Mouse (Mus musculus) embryonic stem cell, embryonic (primary cell): Measurements from ENCODE around the gene 1700012P22Rik.

Experiments used
- CTCF ChIA-PET, 4 experiments: fragments of 300-600 bp in 2 of 4; fragments of 350-600 bp in 2 of 4; sonication (Branson Sonifier 250); formaldehyde crosslinking; loops; one replicate each; lab custom pipeline; 2022; ENCODE audit warnings: inconsistent platforms in 2 of 4; lab: Charles Lee
- POLR2A ChIA-PET, 4 experiments: fragments of 300-600 bp in 2 of 4; fragments of 350-600 bp in 2 of 4; sonication (Branson Sonifier 250); formaldehyde crosslinking; loops; one replicate each; lab custom pipeline; 2022; ENCODE audit warnings: antibody characterized with exemption in 4 of 4, inconsistent platforms in 1 of 4; lab: Charles Lee

The 1700012P22Rik gene

GRCm38 (mm10) chr4:144438672-144439071 lies at the start of gene 1700012P22Rik:
Gene 1700012P22Rik, minus strand, starts transcription at chr4:144438772.
- POLR2A ChIA-PET = interaction anchor here in 1 of 4 experiments (0.6 kb wide), 1 partner anchor 468 kb away, joined by 6 read pairs; no protein-coding TSS in a partner anchor
- CTCF ChIA-PET = no interaction called here

DNA sequence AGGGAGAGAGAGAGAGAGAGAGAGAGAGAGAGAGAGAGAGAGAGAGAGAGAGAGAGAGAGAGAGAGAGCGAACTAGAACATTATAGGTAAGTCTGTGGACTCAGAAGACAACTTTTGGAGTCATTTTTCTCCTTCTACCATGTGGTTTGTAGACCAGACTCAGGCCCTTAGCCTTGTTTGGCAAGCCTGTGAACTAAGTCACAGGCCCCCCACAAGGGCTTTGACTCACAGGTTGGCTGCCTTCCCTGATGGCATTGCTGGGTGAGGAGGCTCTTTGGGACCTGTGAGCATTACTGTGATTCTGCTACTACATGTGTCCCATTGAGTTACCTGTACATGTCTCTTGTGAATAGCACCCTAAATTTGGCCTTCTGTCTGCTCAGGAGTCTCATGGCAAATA lies 29.5 kb upstream of the 1700012P22Rik start:
- POLR2A ChIA-PET = no interaction called here
- CTCF ChIA-PET = no interaction called here

DNA sequence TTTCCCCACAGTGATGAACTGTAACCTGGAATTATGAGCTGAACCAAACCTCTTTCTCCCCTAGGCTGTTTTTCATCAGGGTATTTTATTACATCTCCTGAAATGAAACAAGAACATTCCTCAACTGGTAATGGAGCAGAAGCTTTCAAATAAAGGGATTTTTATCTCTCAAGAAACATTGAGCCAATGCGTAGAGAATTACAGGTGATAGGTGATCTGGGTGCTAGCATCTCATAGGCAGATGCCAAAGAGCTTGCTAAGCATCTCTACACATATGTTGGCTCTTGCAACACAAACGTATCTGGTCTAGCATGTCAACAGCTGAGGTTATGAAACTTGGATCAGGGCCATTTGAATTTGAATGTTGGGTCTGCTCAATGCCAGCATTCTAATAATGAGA lies 26.6 kb upstream of the 1700012P22Rik start:
- POLR2A ChIA-PET = no interaction called here
- CTCF ChIA-PET = interaction anchor here in 1 of 4 experiments (1.1 kb wide), 1 partner anchor 41 kb away, joined by 4 read pairs; no protein-coding TSS in a partner anchor

DNA sequence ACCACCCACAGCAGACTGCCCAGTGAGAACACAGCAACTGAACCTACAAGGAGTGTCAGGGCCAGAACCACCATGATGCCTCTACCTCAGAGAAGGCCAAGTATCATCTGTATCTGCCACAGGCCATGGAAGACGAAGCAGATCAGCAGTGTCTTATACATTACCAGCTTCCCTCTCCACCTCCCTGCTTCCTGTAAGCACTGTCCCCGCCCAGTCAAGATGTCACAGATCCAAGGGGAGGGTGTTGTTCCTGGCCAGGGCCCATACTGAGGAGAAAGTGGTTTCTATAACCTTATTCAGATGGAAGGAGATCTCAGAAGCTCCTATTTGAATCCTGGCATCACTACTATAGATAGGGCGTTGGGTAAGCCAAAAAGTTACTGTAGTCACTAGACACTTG lies 25.1 kb upstream of the 1700012P22Rik start, which contains the start of gene Aadacl3:
Aadacl3 (minus strand) TSS at position 101 of the 400 bp plus-strand sequence.
- ChIA-PET POLR2A (interaction anchor here in 2 of 4 experiments (0.5 to 0.6 kb wide), 3 partner anchors 11 to 1021 kb away, joined by 4 to 7 read pairs (median 4); no protein-coding TSS in a partner anchor), CTCF (no interaction called here)

- ChIA-PET CTCF (no interaction called here), POLR2A (no interaction called here)
These were observed 14.6 kb upstream of the 1700012P22Rik start, which contains the start of gene Gm9944 for GRCm38 (mm10) chr4:144453217-144453616. Gene Gm9944, minus strand, starts transcription at chr4:144453317.

- CTCF ChIA-PET = no interaction called here
- POLR2A ChIA-PET = no interaction called here
These were observed 10.0 kb upstream of the 1700012P22Rik start for GRCm38 (mm10) chr4:144448546-144448945.

DNA sequence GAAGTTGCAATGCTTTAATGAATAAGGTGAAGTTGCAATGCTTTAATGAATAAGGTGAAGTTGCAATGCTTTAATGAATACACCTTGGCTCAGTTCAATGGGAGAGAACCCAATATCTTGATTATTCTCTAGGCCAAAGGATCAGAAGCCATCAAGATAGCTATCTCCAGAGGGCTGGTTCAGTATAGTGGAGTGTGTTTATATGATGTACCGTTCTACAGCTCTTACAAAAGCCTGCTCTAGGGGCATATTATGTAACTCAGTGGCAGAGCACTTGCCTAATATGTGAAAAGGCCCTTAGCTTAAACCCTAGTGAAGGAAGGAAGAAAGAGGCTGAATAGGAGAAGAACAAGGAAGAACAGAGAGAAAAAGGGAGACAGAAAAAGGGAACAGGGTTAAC lies 3.0 kb upstream of the 1700012P22Rik start:
- ChIA-PET CTCF (no interaction called here), POLR2A (interaction anchor here in 1 of 4 experiments (0.5 kb wide), 1 partner anchor 123 kb away, joined by 3 read pairs; no protein-coding TSS in a partner anchor)

- POLR2A ChIA-PET = no interaction called here
- CTCF ChIA-PET = no interaction called here
These were observed 2.5 kb upstream of the 1700012P22Rik start for GRCm38 (mm10) chr4:144441095-144441494.

GRCm38 (mm10) chr4:144433216-144433615 lies 5.4 kb downstream of the 1700012P22Rik start:
- CTCF ChIA-PET = no interaction called here

DNA sequence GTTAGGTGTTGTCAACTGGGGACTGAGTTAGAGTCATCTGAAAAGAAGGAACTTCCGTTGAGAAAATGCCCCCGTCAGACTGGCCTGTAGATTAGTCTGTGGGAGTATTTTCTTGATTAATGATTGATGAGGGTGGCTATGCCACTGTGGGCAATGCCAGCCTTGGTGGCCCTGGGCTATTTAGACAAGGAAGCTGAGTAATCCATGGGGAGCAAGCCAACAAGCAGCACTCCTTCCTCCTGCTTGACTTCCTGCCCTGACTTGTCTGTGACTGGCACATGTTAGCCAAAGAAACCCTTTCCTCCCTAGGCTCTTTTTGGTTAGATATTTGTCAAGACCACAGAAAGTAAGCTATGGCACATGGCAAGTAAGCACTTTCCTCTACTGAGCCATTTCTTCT lies 7.8 kb downstream of the 1700012P22Rik start:
- CTCF ChIA-PET = no interaction called here
- POLR2A ChIA-PET = interaction anchor here in 1 of 4 experiments (1.1 kb wide), 1 partner anchor 19 kb away, joined by 3 read pairs; no protein-coding TSS in a partner anchor

More at GRCm38 (mm10) chr4:144433216-144433615, 5.4 kb downstream of the 1700012P22Rik start:
- POLR2A ChIA-PET = interaction anchor here in 1 of 4 experiments (0.5 kb wide), 1 partner anchor 384 kb away, joined by 3 read pairs; no protein-coding TSS in a partner anchor

DNA sequence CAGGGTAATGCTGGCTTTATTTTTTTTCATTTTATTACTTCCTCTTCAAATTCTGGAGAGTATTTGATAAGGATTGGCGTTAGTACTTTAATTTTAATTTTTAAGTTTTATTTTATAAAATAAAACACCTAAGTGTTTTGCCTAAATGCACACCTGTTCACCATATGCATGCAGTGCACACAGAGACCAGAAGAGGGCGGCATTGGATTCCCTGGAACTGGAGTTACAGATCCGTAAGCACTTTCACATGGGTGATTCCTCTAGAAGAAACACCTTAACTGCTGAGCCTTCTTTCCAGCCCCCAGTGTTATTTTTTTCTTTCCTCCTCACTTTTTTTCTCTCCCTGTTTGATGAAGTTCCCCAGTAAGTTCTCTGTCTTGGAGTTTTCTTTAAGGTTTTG lies 9.7 kb downstream of the 1700012P22Rik start:
- CTCF ChIA-PET = interaction anchor here in 2 of 4 experiments (0.6 to 0.7 kb wide), 2 partner anchors 8 to 1678 kb away, joined by 3 to 5 read pairs; no protein-coding TSS in a partner anchor
- POLR2A ChIA-PET = no interaction called here

DNA sequence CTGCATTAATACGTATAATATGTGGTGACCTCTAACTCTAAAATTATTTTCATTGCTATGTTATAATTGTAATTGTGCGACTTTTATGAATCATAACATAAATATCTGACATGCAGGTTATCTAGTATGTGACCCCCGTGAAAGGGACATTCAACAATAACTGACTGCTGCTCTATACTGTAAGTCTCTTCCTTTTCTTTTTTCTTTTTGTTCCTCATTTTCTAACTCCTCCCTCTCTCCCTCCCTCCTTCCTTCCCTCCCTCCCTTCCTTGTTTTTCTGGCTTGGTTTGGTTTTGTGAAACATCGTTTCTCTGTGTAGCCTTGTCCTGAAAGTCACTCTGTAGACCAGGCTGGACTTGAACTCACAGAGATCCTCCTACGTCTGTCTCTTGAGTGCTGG lies 14.0 kb downstream of the 1700012P22Rik start:
- ChIA-PET CTCF (no interaction called here), POLR2A (no interaction called here)

GRCm38 (mm10) chr4:144420644-144421043 lies 17.9 kb downstream of the 1700012P22Rik start:
- ChIA-PET CTCF (interaction anchor here in 2 of 4 experiments (0.6 to 1.6 kb wide), 2 partner anchors 14 to 15 kb away, joined by 4 read pairs; no protein-coding TSS in a partner anchor), POLR2A (interaction anchor here in 1 of 4 experiments (1.0 to 1.3 kb wide), 2 partner anchors 14 to 16 kb away, joined by 3 to 7 read pairs; no protein-coding TSS in a partner anchor)

- CTCF ChIA-PET = no interaction called here
- POLR2A ChIA-PET = no interaction called here
These were observed 30.3 kb downstream of the 1700012P22Rik start, which contains the start of gene Pramef12 for GRCm38 (mm10) chr4:144408290-144408689. Gene Pramef12, minus strand, starts transcription at chr4:144408464.

DNA sequence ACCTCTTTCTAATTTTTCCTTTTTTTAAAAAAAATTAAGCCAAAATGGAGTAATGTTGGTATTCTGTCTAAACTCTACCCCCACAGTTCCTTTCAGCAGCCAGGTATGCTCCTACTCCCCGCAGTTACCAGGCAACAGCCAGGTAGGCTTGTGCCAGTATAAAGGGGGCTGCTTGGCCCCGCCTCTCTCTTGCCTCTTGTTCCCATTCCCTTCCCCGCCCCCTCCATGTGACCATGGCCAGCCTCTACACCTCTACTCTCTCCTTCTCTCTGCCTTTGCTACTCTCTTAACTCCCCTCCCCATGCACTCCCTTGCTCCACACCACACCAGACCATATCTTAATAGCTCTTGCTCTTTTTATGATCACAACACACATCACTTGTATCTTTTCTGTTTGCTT lies 32.3 kb downstream of the 1700012P22Rik start:
- ChIA-PET CTCF (interaction anchor here in 1 of 4 experiments (0.7 kb wide), 1 partner anchor 14 kb away, joined by 4 read pairs; no protein-coding TSS in a partner anchor), POLR2A (interaction anchor here in 1 of 4 experiments (0.7 to 1.3 kb wide), 2 partner anchors 14 to 46 kb away, joined by 3 read pairs; no protein-coding TSS in a partner anchor)

DNA sequence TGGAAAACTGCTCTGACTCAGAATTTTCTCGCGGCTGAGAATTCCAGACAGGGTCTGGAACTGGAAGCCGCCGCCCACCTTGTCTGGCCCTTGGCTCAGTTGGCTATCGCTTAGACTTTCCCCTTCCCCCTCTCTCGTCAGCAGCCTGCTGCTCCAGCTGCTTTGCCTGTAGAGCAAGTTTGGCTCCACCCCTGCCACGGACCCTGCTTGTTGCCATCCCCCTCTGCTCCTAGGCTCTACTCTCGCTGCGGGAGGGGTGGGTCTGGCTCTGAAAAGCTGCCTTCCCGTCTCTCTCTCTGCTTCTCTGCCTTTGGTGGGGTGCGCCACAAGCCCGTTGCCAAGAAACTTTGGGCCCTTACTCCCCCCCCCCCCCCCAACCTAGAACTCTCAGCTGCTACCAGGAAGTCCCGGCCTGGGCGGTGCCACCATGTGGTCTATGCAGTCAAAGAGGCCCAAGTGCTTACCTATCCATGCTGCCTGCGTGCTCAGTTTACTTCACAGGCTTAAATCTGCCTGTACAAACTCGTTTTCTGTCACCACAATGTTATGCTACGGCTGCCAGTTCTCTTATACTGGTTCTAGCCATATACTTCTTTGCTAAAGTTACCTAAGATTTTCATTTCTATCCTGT lies 34.0 kb downstream of the 1700012P22Rik start:
- ChIA-PET CTCF (interaction anchor here in 2 of 4 experiments (0.6 to 1.1 kb wide), 3 partner anchors 487 to 1105 kb away, joined by 3 read pairs; partner anchors contain the start of gene Pdpn (in 1 of the 2)), POLR2A (interaction anchor here in 3 of 4 experiments (0.6 to 1.9 kb wide), 18 partner anchors 8 to 1434 kb away, joined by 3 to 7 read pairs (median 4); partner anchors contain the start of genes Pdpn (in 1 of the 3) and Pramef20 (in 1 of the 3))

DNA sequence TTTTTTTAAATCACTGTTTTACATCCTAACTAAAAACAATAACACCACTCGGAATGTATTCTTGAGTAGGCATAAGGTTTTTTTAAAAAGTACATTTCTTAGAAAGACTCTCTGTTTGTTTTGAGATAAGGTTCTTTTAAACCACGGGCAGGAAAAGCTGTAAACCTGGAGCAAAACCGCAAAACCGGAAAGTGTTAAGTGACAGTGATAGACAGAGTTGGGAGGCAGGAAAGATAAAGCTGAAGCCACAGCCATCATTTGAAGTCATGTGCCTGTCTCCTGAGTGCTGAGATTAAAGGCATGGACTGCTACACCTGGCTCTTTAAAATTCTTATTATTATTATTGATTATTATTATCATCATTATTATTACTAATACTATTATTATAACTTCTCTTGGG lies 35.9 kb downstream of the 1700012P22Rik start:
- POLR2A ChIA-PET = no interaction called here
- CTCF ChIA-PET = no interaction called here

DNA sequence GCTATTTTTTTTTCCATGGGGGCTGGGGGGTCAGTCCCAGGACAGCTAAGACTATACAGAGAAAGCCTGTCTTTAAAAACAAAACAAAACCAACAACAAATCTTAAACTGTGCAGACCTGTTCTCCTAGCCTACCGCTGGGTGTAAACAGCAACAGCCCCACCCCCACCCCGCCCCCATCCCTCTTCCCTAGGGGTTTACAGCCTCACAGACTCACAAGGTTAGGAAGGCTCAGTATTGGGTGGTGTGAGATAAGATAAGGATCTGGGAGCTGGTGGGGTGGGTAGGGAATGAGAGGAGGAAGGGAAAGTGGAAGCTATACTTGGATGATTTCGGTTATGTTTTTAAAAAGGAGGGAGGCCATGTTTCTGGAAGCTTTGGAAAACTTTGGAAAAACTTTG lies 42.3 kb downstream of the 1700012P22Rik start:
- ChIA-PET POLR2A (interaction anchor here in 2 of 4 experiments (0.6 to 2.0 kb wide), 7 partner anchors 8 to 178 kb away, joined by 3 to 7 read pairs (median 4); no protein-coding TSS in a partner anchor), CTCF (interaction anchor here in 2 of 4 experiments (0.6 to 1.2 kb wide), 3 partner anchors 15 to 857 kb away, joined by 3 to 8 read pairs (median 3); no protein-coding TSS in a partner anchor)

DNA sequence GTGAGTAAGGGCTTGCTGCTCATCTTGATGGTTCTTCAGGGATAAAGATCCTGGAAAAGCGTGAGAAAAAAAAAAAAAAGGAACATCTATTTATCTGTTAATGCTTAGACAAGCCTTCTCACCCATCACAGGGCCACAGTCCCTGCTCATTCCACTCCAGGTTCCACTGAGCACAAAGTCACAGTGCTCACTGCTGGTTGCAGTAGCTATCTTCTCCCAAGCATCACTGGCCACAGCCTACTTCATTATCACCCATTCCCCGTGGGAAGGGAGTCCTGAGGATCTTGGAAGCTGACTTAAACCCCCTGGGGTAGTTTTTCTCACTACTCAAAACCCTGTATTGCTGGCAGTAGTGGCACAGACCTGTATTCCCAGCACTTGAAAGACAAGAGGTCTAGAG lies 60.7 kb downstream of the 1700012P22Rik start, which contains the start of gene Pramef20:
Pramef20 (minus strand) TSS at position 23 of the 400 bp plus-strand sequence.
- ChIA-PET CTCF (no interaction called here), POLR2A (interaction anchor here in 1 of 4 experiments (2.1 kb wide), 1 partner anchor 27 kb away, joined by 4 read pairs; no protein-coding TSS in a partner anchor)
